Mouse (Mus musculus): ENCODE measurements around the gene B9d1. TPM values are rescaled to one million over a fixed set of nuclear protein-coding genes. Genes with fewer than 3 reads are reported as not detected.

Gene B9d1
- total RNA-seq, 2 experiments from 2014 or later, result 0.26 TPM; not detected in 1

GRCm38 (mm10) chr11:61536952-61537351, 32.0 kb downstream of the B9d1 start:
- ATAC-seq (ENCODE audit: poor library complexity, severe bottlenecking), result no peak

- no peak for ATAC-seq (ENCODE audit: poor library complexity, severe bottlenecking)
These were observed 32.4 kb downstream of the B9d1 start for GRCm38 (mm10) chr11:61537362-61537761.

- no peak for ATAC-seq (ENCODE audit: poor library complexity, severe bottlenecking)
These were observed 35.7 kb downstream of the B9d1 start for GRCm38 (mm10) chr11:61540642-61541041.

- ATAC-seq (ENCODE audit: poor library complexity, severe bottlenecking), result no peak
These were observed 36.2 kb downstream of the B9d1 start for GRCm38 (mm10) chr11:61541106-61541505.

- no peak for ATAC-seq (ENCODE audit: poor library complexity, severe bottlenecking)
These were observed 40.6 kb downstream of the B9d1 start for GRCm38 (mm10) chr11:61545586-61545985.

GRCm38 (mm10) chr11:61546452-61546851, 41.5 kb downstream of the B9d1 start:
- ATAC-seq (ENCODE audit: poor library complexity, severe bottlenecking), result no peak

GRCm38 (mm10) chr11:61547710-61548109, 42.8 kb downstream of the B9d1 start:
- no peak for ATAC-seq (ENCODE audit: poor library complexity, severe bottlenecking)

GRCm38 (mm10) chr11:61550631-61551030, 45.7 kb downstream of the B9d1 start:
- no peak for ATAC-seq (ENCODE audit: poor library complexity, severe bottlenecking)

GRCm38 (mm10) chr11:61553015-61553754, 48.2 kb downstream of the B9d1 start:
- ATAC-seq (ENCODE audit: poor library complexity, severe bottlenecking), result no peak

- no peak for ATAC-seq (ENCODE audit: poor library complexity, severe bottlenecking)
These were observed 54.6 kb downstream of the B9d1 start for GRCm38 (mm10) chr11:61559572-61559971.

GRCm38 (mm10) chr11:61562421-61562820, 57.5 kb downstream of the B9d1 start:
- no peak for ATAC-seq (ENCODE audit: poor library complexity, severe bottlenecking)

Other genes starting within 250 kb of the B9d1 start
- 67.8 and 68.4 TPM in 2 replicates for gene Aldh3a2, start 237.7 kb upstream of the B9d1 start, total RNA-seq (2015)
- 78.5 and 89.0 TPM in 2 replicates for gene Aldh3a2, start 237.7 kb upstream of the B9d1 start, total RNA-seq (2017)
- not detected in 2 replicates for gene Slc47a2, start 162.3 kb upstream of the B9d1 start, total RNA-seq (2015)
- not detected in 2 replicates for gene Slc47a2, start 162.3 kb upstream of the B9d1 start, total RNA-seq (2017)
- gene Slc47a1, start 126.8 kb upstream of the B9d1 start, total RNA-seq (2015), result not detected in 2 replicates
- gene Slc47a1, start 126.8 kb upstream of the B9d1 start, total RNA-seq (2017), result not detected in 2 replicates
- not detected in 2 replicates for gene Rnf112, start 51.0 kb upstream of the B9d1 start, total RNA-seq (2015)
- not detected in 2 replicates for gene Rnf112, start 51.0 kb upstream of the B9d1 start, total RNA-seq (2017)
- gene Mfap4, start 19.7 kb upstream of the B9d1 start, total RNA-seq (2015), result not detected in 2 replicates
- gene Mfap4, start 19.7 kb upstream of the B9d1 start, total RNA-seq (2017), result not detected in 2 replicates
- 16.2 and 17.7 TPM in 2 replicates for gene Mapk7, start 10.7 kb upstream of the B9d1 start, total RNA-seq (2015)
- 15.4 and 21.4 TPM in 2 replicates for gene Mapk7, start 10.7 kb upstream of the B9d1 start, total RNA-seq (2017)
- gene Epn2, start 74.5 kb downstream of the B9d1 start, total RNA-seq (2015), result 0.04 and 0.07 TPM in 2 replicates
- 3.3 TPM in 1 of 2 replicates, not detected in the other for gene Epn2, start 74.5 kb downstream of the B9d1 start, total RNA-seq (2017)
- gene Grap, start 148.1 kb downstream of the B9d1 start, total RNA-seq (2015), result 0.85 and 2.4 TPM in 2 replicates
- gene Grap, start 148.1 kb downstream of the B9d1 start, total RNA-seq (2017), result 3.5 and 4.3 TPM in 2 replicates
- gene Fam83g, start 178.9 kb downstream of the B9d1 start, total RNA-seq (2015), result not detected in 2 replicates
- gene Fam83g, start 178.9 kb downstream of the B9d1 start, total RNA-seq (2017), result not detected in 2 replicates
- gene Slc5a10, start 215.7 kb downstream of the B9d1 start, total RNA-seq (2015), result not detected in 2 replicates
- gene Slc5a10, start 215.7 kb downstream of the B9d1 start, total RNA-seq (2017), result not detected in 2 replicates